Mouse (Mus musculus): ENCODE data around the gene Gjb1.
"Not testable (repeated sequence)": the region's sequence is repeated elsewhere in the genome, so short reads cannot be mapped to it uniquely, and the experiment has no call there.

Gjb1 gene

DNA sequence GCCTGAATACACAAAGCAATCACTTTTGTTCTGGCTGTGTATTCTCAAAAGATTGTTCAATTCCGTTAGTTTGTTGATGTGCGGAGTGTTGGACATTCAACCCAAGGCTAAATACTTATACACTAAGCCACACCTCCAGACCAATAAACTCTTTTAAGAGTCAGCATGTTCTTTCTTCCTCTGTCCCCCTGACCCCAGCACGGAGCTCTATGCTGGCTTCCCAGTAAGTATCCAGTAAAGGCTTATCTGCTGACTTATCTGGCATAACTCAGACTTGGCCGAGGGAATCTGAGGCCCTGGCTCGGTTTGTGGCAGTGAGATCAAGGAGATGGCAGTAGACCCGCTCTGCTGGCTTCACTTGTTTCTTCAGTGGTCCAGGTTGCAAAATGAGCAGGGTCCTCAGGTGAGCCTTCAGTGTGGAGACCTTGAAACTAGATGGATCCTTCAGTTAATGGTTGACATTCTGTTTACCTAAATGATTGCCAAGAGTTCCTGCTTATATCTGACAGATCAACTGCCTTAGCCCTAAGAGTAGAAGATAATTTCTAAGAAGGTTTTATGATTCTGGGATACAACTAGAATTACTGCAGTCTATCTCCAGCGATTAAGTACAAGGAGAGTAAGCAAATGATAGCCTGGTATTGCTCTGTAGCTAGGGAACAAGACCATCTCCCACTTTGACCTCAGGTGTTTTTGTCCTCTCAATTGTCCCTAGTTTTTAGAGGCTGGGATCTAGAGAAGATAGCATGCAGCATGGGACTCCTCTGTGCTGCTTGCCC is at the start of gene Gjb1:
Gjb1 (plus strand) TSS at position 189 of the 779 bp plus-strand sequence.
- no peak for DNase-seq (ENCODE audit: inconsistent age in 2 of 2, low spot score in 1 of 2)

DNA sequence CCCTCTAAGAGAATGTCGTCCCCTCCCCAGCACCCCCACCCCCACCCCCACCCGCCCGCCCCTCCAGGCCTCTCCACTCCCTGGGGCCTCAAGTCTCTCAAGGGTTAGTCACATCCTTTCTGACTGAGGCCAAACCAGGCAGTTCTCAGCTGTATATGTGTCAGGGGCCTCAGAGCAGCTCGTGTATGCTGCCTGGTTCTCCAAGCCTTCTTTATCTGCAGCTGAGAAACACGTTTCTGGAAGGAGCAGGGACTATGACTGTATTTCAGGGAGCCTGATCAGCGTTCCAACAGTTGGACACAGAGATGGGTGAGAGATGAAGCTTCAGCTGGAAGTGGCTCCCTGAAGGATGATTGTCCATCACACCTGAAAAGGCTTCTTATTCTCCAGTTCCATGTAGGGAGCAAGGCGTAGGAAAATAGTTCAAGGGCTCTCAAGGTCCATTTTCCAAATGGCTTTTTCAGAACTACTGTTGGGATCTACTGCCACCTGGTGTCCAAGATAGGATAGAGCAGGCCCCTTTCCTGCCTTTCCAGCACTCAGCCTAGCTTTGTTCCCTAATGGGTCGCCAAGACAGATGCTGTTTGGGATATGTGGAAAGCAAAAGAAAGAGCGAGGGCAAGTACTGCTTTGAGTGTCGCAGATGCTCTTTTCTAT is 46.7 kb upstream of the Gjb1 start:
- DNase-seq (ENCODE audit: inconsistent age in 2 of 2, low spot score in 1 of 2): peak; percentile 53 to 88

DNA sequence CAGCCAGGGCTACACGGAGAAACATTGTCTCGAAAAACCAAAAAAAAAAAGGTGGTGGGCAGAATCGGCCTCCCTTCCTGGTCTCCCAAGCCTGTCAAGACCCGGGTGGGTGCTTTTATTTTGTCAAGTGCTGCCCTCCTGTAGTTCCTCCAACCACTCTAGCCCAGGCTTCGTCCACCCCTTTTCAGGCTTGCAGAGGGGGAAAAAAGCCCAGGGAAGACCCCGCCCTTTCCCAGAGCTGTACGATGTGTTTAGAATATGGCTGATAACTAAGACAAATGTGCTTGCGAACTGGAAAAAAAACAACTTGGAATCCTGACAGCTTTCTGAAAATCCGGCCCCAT is 44.2 kb upstream of the Gjb1 start:
- DNase-seq (ENCODE audit: inconsistent age in 2 of 2, low spot score in 1 of 2): no peak

DNA sequence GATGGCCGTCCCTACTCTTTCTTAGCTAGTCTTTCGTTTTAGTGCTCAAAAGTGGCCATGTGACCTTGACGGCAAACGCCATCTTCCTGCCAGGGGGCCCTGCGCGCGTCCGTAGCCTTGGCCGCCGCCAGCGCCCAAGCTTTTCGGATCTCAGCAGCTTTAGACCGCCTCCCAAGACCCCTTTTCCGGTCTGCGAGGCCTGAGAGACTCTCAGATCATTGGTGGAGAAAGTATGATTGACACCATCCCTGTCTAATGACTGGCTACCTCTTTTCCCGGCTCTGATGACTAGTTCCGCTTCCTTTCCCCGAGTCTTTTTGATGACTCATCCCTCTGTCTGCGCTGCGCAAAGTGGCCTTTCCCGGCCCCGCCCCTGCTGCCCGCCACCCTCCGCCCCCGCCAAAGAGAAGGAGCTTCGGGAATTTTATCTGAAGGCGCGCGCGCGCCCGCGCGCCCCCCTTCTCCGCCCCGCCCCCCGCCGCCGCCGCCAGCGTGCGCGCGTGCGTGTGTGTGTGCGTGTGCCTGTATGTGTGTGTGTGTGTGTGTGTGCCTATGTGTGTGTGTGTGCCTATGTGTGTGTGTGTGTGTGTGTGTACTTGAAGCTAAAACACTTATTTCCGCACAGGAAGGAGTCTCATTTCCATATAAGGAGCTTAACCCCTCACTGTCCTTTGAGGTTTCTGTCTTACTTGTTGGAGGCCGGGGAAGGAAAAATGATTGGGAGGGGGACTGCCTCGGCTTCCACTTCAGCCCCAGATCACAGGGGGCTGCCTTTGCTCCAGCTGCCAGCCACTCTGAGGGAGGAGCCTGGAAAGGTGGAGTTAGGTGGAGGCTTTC is 43.6 kb upstream of the Gjb1 start:
- peak; percentile 90 to 95 for DNase-seq (ENCODE audit: inconsistent age in 2 of 2, low spot score in 1 of 2)

DNA sequence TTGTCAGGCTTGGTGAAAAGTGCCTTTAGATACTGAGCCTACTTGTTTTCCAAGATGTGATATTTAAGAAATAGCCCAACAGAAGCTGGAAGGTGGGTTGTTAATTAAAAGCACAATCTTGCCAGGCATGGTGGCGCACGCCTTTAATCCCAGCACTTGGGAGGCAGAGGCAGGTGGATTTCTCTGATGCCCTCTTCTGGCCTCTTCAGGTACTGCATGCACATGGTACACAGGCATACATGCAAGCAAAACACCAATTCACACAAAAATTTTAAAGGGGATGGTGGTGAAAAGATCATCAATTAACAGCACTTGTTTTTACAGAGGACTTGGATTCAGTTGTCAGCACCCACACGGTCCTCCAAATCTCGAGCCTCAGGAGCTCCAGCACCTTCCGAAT is 41.6 kb upstream of the Gjb1 start:
- no peak for DNase-seq (ENCODE audit: inconsistent age in 2 of 2, low spot score in 1 of 2)

DNA sequence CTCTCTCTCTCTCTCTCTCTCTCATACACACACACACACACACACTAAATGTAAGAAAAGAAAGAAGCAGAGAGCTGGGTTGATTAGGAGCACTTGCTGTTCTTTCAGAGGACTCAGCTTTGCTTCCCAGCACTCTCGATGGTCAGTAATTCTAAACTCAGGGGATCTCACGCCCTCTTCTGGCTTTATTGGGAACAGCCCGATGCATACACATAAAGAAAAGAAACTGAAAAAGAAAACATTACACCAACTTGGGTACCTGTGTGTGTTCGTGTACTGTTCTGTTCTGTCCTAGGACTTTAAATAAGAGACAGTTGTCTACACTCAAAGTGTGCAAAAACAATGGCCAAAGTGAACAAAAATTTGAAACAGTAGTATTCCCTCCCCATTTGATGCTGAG is 37.5 kb upstream of the Gjb1 start:
- DNase-seq (ENCODE audit: inconsistent age in 2 of 2, low spot score in 1 of 2): no peak

DNA sequence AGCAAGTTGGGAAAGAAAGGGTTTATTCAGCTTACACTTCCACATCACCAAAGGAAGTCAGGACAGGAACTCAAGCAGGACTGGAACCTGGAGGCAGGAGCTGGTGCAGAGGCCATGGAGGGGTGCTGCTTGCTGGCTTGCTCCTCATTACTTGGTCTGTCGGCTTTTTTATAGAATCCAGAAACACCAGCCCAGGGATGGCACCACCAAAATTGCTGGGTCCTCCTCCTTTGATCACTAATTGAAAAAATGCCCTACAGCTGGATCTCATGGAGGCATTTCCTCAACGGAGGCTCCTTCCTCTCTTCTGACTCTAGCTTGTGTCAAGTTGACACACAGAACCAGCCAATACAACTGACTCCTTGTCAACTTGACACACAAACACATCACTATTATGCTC is 33.3 kb upstream of the Gjb1 start:
- not testable (repeated sequence) for DNase-seq (ENCODE audit: inconsistent age in 2 of 2, low spot score in 1 of 2)

DNA sequence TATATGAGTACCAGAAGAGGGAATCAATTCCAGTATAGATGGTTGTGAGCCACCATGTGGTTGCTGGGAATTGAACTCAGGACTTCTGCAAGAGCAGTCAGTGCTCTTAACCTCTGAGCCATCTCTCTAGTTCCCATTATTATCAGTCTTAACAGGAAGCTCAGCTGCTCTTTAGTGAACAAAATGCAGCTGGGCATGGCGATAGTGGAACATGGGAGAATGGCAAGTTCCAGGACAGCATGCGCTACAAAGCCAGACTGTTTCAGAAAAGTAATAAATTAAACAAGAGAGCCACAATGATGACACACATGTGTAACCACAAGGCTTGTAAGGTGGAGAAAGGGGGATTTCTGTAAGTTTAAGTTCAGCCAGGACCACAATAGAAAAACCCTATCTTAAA is 30.7 kb upstream of the Gjb1 start:
- DNase-seq (ENCODE audit: inconsistent age in 2 of 2, low spot score in 1 of 2): no peak

DNA sequence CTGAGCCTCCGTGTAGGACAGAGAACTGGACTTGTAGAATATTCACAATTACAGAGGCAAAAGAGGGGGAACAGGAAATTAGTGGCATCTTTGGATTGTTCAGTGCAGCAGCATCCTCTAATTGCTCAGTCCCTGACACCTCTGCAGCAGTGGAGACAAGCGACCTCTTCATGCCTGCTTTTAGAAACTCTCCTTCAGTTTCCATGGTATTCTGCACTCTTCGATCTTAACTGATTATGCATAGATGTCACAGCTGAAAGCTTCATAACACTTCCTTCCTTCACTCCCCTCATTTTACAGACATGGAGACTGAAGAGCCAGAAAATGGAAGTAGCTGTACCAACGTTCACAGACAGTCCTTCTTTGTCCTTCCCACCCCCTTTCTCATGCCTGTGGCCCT is 29.7 kb upstream of the Gjb1 start:
- no peak for DNase-seq (ENCODE audit: inconsistent age in 2 of 2, low spot score in 1 of 2)

DNA sequence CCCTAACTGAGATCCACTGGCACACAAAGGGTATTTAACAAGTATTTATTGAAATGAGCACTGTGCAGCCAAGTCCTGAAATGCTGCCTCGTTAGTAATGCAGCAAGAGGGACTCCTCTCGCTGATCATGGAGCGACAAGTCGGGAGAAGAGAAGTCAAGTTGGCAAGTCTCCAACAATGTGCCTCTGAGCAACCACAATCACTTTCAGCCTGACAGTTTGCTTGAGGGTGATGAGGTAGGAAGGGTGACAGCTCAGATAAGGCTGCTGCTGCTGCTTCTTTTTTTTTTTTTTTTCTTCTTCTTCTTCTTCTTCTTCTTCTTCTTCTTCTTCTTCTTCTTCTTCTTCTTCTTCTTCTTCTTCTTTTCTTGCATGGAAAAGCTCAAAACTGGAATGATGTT is 25.0 kb upstream of the Gjb1 start:
- no peak for DNase-seq (ENCODE audit: inconsistent age in 2 of 2, low spot score in 1 of 2)

DNA sequence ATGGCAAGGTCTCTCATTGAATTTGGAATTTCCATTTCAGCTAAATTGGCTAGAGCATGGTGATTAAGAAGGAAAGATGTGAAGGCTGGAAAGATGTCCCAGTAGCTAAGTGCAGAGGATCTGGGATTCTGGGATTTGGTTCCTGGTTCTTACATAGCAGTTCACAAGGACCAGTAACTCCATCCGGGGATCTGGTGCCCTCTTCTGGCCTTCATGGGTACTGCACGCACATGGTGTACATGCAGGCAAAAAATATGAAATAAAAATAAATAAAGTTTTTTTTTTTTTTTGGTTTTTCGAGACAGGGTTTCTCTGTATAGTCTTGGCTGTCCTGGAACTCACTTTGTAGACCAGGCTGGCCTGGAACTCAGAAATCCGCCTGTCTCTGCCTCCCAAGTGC is 17.3 kb upstream of the Gjb1 start:
- DNase-seq (ENCODE audit: inconsistent age in 2 of 2, low spot score in 1 of 2): not testable (repeated sequence)

DNA sequence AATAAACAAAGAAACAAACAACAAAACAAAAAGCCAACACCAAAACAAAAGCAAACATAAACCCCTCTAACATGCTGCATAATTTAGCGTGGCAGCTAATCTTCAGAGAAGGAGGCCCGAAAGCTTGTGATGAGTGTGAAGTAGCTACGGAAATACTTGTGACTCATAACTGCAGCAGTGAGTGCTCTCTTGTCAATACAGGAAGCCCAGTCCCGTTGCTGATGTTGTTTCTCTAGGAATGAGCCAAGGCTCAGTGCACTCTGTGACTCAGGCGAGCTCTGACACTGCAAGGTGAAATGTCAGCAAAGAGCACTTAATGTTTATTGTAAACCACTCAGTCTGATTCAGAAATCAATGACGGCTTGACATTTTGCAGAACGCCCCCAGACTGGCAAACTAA is 7.2 kb upstream of the Gjb1 start:
- DNase-seq (ENCODE audit: inconsistent age in 2 of 2, low spot score in 1 of 2): peak; percentile 25 to 65

DNA sequence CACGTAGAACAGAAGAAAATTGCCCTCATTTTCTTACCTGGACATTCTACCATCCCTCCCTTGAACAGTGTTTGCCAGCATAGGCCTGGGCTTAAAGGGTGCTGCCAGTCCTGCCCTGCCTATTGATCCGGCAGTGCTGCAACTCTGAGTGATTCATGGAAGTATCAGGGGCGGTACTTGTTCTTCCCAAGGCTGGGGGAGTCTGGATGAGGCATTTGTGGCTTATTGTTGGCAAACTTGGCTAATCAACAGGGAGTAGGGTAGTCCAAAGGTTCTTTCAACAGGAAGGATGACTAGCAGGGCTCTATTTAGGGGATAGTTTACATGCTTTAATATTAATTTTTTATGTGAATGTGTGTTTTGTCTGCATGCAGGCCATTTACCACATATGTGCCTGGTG is 5.6 kb upstream of the Gjb1 start:
- DNase-seq (ENCODE audit: inconsistent age in 2 of 2, low spot score in 1 of 2): peak in 1 of 2 experiments; percentile 34

DNA sequence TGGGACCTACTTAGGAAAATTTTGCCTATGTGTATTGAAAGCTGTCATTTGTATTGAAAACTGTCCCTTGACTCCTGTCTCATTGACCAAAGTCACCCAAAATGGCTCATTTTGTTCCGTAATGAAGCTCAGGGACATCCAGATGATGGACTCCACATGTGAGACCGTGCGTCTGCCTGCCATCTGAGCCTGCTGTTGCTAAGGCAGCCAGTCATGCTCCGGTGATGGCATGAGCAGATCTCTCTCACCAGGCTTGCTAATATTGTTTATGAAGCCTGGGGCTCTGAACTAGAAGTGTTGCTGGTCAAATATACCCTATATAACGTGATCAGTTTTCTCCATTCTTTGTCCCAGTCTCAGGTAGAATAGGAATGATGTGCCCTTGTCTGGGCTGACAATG is 3.2 kb upstream of the Gjb1 start:
- no peak for DNase-seq (ENCODE audit: inconsistent age in 2 of 2, low spot score in 1 of 2)

DNA sequence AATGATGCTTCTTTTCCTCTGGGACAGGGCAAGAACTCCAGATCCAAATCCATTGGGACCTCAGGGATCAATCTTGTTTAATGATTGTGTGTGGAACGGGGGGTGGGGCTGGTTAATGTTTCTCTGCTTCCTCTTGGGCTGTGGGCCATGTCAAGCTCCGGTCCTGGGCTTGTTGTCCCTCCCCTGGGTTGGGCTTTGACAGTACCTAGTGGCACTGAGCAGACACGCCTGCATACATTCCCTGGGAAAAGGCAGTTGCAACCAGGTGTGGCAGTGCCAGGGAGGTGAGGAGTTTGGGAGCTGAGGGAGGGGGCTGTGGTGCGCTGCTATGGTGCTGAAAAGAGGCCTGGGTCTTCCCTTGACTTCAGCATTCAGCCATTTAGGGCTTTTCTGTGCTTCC is 898 bp downstream of the Gjb1 start:
- no peak for DNase-seq (ENCODE audit: inconsistent age in 2 of 2, low spot score in 1 of 2)

DNA sequence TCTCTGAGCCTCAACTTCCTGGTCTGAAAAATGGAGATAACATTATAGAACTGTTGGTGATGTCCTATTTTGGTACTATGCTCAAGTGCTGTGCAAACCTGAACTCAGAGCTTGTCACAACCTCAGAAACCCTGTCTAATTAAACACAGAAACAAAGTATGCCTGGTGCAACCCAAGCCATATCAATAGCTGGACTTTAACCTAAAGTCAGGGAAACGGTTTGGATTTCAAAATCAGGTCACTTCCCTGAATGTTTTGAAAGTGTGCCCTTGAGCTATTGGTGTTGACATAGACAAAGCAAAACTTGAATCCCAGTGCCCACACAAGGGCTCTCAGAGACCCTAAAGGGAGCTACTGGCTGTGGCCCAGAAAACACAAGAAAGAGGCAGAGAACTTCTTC is 3.6 kb downstream of the Gjb1 start:
- no peak for DNase-seq (ENCODE audit: inconsistent age in 2 of 2, low spot score in 1 of 2)

DNA sequence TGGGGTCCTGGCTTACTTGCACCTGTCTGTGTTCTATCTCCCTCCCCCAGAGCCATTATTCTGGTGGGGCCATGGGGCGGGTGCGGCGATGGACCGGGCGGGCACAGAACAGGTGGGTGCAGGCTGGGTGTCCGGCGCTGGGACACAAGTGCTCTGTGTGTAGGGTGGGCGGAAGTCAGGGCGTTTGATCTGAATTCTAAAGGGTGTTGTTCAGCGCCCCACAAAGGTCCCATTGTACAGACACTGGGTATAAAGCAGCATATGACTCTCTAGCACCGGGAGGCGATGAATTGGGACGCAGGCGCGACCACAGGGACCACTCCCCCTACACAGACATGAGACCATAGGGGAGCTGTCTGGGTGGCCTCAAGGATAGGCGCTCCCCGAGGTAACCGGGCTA is 7.3 kb downstream of the Gjb1 start:
- DNase-seq (ENCODE audit: inconsistent age in 2 of 2, low spot score in 1 of 2): no peak

DNA sequence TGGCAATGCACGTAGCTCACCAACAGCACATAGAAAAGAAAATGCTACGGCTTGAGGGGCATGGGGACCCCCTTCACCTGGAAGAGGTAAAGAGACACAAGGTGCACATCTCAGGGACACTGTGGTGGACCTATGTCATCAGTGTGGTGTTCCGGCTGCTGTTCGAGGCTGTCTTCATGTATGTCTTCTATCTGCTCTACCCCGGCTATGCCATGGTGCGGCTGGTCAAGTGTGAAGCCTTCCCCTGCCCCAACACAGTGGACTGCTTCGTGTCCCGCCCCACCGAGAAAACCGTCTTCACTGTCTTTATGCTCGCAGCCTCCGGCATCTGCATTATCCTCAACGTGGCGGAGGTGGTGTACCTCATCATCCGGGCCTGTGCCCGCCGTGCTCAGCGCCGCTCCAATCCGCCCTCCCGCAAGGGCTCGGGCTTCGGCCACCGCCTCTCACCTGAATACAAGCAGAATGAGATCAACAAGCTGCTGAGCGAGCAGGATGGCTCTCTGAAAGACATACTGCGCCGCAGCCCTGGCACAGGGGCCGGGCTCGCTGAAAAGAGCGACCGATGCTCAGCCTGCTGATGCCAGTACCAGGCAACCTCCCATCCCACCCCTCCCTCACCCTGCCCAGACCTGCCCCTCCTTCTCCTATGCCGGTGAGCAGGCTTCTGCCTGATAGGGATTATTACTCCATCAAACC is 8.4 kb downstream of the Gjb1 start:
- no peak for DNase-seq (ENCODE audit: inconsistent age in 2 of 2, low spot score in 1 of 2)

DNA sequence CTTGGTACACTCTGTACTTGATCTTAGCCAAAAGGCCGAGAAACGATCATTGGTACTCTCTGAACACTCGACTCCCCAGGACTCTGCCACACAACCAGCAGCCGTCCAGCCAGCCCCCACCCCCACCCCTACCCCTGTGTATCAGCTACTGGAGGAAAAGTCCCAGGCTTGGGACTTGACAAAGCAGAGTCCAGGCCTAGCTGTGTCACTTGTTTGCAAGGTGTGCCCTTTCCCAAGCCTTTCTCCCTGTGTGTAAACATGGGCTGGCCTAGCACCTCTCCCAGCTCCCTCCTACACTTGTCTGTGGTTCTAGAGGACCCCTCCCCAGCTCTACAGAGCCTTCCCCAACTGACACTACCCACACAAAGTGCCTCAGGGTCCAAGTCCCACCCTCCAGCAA is 10.0 kb downstream of the Gjb1 start:
- no peak for DNase-seq (ENCODE audit: inconsistent age in 2 of 2, low spot score in 1 of 2)

DNA sequence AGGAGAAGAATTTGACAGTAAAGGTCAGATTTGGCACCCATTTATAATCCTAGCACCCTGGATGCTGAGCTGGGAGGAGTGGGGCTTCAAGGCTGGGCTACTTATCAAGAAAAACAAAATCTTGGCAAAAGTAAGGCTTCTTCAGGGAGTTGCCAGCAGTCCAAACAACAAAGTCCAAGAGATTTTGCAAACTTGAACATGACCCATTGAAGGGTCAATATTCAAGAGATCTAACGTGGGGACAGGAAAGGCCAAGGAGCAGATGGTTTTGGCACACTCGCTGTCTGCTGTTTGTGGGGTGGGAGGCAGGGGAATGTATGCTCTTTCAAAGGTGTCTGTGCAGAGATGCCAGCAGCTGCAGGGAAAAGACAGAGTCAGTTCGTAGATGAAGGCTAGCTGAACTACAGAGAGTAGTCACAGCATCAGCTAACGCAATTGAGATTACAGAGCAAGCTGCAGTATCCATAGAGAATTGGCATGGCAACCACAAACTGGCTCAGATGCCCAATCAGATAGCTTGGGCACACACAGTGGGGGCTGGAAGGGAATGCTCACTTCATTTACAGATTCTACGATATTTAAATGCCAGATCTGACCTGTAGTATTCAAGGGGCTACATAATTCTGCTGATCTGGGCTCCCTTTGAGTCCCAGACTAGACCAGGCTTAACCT is 12.8 kb downstream of the Gjb1 start:
- no peak for DNase-seq (ENCODE audit: inconsistent age in 2 of 2, low spot score in 1 of 2)

DNA sequence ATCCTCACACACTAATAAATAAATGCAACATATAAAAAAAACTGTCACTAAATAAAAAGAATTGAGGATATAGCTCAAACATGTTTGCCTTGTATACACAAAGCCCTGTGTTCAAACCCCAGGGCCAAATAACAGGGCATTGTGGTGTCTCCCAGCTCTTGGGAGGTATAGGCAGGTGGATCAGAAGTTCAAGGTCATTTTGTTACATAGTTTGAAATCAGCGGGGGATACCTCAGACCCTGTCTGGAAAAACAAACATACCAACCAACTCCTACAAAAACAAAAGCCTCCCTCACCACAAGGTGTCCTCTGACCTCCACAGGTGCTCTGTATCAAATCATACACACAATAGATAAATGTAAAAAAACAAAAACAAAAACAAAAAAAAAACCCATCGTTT is 18.2 kb downstream of the Gjb1 start:
- no peak for DNase-seq (ENCODE audit: inconsistent age in 2 of 2, low spot score in 1 of 2)
